Mouse (Mus musculus) layer of hippocampus, postnatal 25 days (tissue): Measurements from ENCODE around the gene Gabrb1. TPM values are rescaled to one million over a fixed set of nuclear protein-coding genes. Genes with fewer than 3 reads are reported as not detected.
"Not testable (repeated sequence)": the region's sequence is repeated elsewhere in the genome, so short reads cannot be mapped to it uniquely, and the experiment has no call there.

Experiments used
- DNase-seq, 2 experiments: peaks; one replicate each; pipeline ENCODE4 v3.0.0; 2022; ENCODE audit warnings: mixed read lengths in 2 of 2, low spot score in 1 of 2; ENCODE audit errors: extremely low spot score in 1 of 2
- total RNA-seq, 2 experiments: library from RNA; stranded (reverse); gene quantifications; 2 replicates each; pipeline ENCODE4 v1.2.3; 2021

The Gabrb1 gene
- total RNA-seq, 2 experiments from 2014 or later, result 123 to 132 TPM

- no peak for DNase-seq
These were observed 341.6 kb downstream of the Gabrb1 start for GRCm38 (mm10) chr5:71999466-71999865.

- no peak for DNase-seq
These were observed 346.0 kb downstream of the Gabrb1 start for GRCm38 (mm10) chr5:72003811-72004435.

- DNase-seq, result no peak
These were observed 379.0 kb downstream of the Gabrb1 start for GRCm38 (mm10) chr5:72036954-72037353.

GRCm38 (mm10) chr5:72043226-72044151, 385.6 kb downstream of the Gabrb1 start:
- no peak for DNase-seq

- no peak for DNase-seq
These were observed 388.3 kb downstream of the Gabrb1 start for GRCm38 (mm10) chr5:72046261-72046660.

- DNase-seq, result no peak
These were observed 406.2 kb downstream of the Gabrb1 start for GRCm38 (mm10) chr5:72064079-72064478.

GRCm38 (mm10) chr5:72068826-72069225, 410.9 kb downstream of the Gabrb1 start:
- no peak for DNase-seq

GRCm38 (mm10) chr5:72069398-72069797, 411.5 kb downstream of the Gabrb1 start:
- DNase-seq, result not testable (repeated sequence)

GRCm38 (mm10) chr5:72076781-72077180, 418.9 kb downstream of the Gabrb1 start:
- no peak for DNase-seq

- DNase-seq, result no peak
These were observed 428.6 kb downstream of the Gabrb1 start for GRCm38 (mm10) chr5:72086518-72086917.

- DNase-seq, result no peak
These were observed 436.7 kb downstream of the Gabrb1 start for GRCm38 (mm10) chr5:72094582-72094981.

- no peak for DNase-seq
These were observed 437.1 kb downstream of the Gabrb1 start for GRCm38 (mm10) chr5:72095015-72095414.

- DNase-seq, result no peak
These were observed 446.5 kb downstream of the Gabrb1 start for GRCm38 (mm10) chr5:72104274-72104921.

- DNase-seq, result no peak
These were observed 464.6 kb downstream of the Gabrb1 start for GRCm38 (mm10) chr5:72122414-72123037.

- DNase-seq, result no peak
These were observed 468.8 kb downstream of the Gabrb1 start for GRCm38 (mm10) chr5:72126681-72127080.

GRCm38 (mm10) chr5:72133906-72134305, 476.0 kb downstream of the Gabrb1 start:
- no peak for DNase-seq

GRCm38 (mm10) chr5:72138256-72138655, 480.3 kb downstream of the Gabrb1 start:
- no peak for DNase-seq

- no peak for DNase-seq
These were observed 481.7 kb downstream of the Gabrb1 start for GRCm38 (mm10) chr5:72139619-72140018.

GRCm38 (mm10) chr5:72148679-72149078, 490.8 kb downstream of the Gabrb1 start:
- DNase-seq, result no peak

- DNase-seq, result no peak
These were observed 493.0 kb downstream of the Gabrb1 start for GRCm38 (mm10) chr5:72150870-72151269.

- DNase-seq, result not testable (repeated sequence)
These were observed 497.8 kb downstream of the Gabrb1 start for GRCm38 (mm10) chr5:72155686-72156085.
